Mouse (Mus musculus): ENCODE measurements around the gene C1qtnf5.

DNA sequence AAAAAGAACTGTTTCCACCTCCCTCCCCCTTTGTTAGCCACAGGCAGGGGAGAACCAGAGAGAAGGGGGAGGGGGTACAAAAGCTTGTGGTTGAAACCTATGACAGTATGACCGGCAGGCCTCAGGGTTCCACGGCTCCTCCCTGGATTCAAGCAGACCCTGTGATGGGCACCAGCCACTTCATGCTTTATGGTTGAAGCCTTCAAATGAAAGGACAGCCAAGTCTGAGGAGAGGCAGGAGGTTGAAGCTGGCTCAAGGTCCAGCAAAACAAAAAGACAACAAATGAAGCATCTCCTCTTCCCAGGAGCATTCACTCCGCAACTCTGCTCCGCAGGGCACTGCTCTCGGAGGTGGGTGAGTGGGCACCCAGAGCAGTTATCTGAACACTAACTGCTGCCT, 36.4 kb downstream of the C1qtnf5 start:
- no peak for TF ChIP-seq CTCF (IDR thresholded peaks at IDR 0.05; ENCODE audit: borderline replicate concordance, insufficient read depth, low read length)
- TF ChIP-seq POLR2A (IDR thresholded peaks at IDR 0.05; ENCODE audit: low read depth, low read length) = no peak
